Mouse (Mus musculus): ENCODE results near the gene Coq3. TPM values are rescaled to one million over a fixed set of nuclear protein-coding genes. Genes with fewer than 3 reads are reported as not detected.

Coq3 gene
- total RNA-seq (2022), result 10 to 100 TPM; 14.5 to 16.2 (median 15.8) TPM

GRCm38 (mm10) chr4:21879565-21880220 lies at the start of gene Coq3:
TSS of gene Coq3 (plus strand) at chr4:21879673.
- DNase-seq (ENCODE audit: low spot score in 2 of 2), result peak; percentile 40 to 53

GRCm38 (mm10) chr4:21832844-21833243 lies 46.6 kb upstream of the Coq3 start:
- no peak for DNase-seq (ENCODE audit: low spot score in 2 of 2)

DNA sequence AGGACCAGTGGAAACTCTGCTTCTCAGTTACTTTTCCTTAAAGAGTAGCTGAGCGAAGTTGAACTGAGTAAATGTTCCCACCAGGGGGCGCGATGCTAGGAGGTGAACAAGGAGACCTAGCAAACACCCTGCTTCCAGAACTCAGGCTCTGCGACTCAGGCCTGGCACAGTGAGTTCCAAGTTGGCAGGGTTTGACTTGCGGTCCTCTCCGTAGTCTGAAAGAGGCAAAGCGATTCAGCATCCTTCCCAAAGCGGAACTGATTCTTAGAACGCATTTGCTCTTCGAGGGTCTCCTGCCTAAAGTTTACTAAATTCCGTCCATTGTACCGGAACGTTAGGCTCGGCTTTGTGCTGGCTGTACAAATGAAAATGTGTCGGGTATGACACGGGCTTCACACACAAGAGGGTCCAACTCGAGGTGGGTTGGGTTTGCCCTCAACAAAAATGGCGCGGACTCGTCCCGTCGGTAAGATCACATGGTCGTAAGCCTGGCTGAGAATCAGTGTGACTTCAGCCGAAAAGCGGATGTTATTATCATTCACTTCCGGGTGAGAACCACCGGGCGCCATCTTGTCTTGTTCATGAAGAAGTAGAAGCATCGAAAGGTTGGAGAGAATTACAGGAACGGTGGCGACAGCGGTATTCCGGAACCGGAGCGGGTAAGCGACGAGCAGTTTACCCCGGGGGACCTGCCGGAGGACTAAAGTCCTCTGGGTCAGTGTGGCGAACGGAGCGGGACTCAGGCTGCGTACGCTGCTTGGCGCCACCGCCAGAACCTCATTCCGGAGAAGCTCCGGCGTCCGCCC lies 31.8 kb upstream of the Coq3 start, which contains the start of gene Pnisr:
Gene Pnisr (plus strand): TSS at position 103 of the 806 bp plus-strand sequence.
- peak; percentile 89 to 93 for DNase-seq (ENCODE audit: low spot score in 2 of 2)

- DNase-seq (ENCODE audit: low spot score in 2 of 2), result peak; percentile 79 to 84
These were observed 31.2 kb upstream of the Coq3 start for GRCm38 (mm10) chr4:21848287-21848630.

DNA sequence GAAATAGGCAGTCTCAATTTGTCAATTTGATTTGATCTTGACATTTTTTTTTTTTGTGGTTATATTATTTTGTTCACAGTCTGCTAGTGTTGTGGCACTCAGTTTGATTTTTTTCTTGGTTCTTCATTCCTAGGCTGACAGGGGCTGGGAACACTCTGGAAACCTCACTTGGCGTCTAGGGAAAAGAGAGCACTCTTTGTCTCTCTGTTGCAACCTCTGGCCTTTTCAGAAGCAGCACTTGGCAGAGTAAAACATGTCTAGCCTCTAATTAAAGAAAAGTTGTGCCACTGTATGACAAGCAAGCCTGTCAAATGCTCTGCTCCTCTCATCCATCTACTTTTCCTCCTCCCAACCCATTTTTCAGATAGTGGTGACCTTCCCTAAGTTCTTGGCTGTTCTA lies 22.0 kb upstream of the Coq3 start:
- no peak for DNase-seq (ENCODE audit: low spot score in 2 of 2)

DNA sequence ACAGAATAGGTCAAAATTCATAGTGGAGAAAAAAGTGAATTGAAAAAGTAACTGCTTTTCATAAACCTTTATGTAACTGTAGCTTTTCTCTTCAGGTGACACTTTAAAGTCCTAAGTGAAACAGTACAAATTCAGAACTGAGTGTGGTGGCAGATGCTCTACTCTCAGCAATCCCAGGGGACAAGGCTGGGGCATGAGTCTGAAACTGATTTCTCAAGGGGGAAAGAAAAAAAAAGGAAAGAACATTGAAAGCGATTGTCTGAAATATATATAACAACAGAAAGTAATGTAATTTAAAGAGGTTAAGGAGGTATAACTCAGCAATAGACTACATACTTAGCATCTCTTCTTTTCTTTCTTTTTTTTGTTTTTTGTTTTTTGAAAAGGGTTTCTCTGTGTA lies 14.2 kb upstream of the Coq3 start:
- no peak for DNase-seq (ENCODE audit: low spot score in 2 of 2)

- DNase-seq (ENCODE audit: low spot score in 2 of 2), result no peak
These were observed 697 bp upstream of the Coq3 start for GRCm38 (mm10) chr4:21878776-21879175.

- DNase-seq (ENCODE audit: low spot score in 2 of 2), result no peak
These were observed 3.3 kb downstream of the Coq3 start for GRCm38 (mm10) chr4:21882806-21883205.

- no peak for DNase-seq (ENCODE audit: low spot score in 2 of 2)
These were observed 6.4 kb downstream of the Coq3 start for GRCm38 (mm10) chr4:21885831-21886230.

GRCm38 (mm10) chr4:21930971-21931771 lies 51.7 kb downstream of the Coq3 start, which contains the start of gene Faxc:
TSS of gene Faxc (plus strand) at chr4:21931329.
- DNase-seq (ENCODE audit: low spot score in 2 of 2), result peak in 1 of 2 experiments; percentile 7

- DNase-seq (ENCODE audit: low spot score in 2 of 2), result no peak
These were observed 52.5 kb downstream of the Coq3 start for GRCm38 (mm10) chr4:21931772-21932630.

GRCm38 (mm10) chr4:21935378-21935777 lies 55.9 kb downstream of the Coq3 start:
- no peak for DNase-seq (ENCODE audit: low spot score in 2 of 2)

- no peak for DNase-seq (ENCODE audit: low spot score in 2 of 2)
These were observed 57.0 kb downstream of the Coq3 start for GRCm38 (mm10) chr4:21936424-21936823.

DNA sequence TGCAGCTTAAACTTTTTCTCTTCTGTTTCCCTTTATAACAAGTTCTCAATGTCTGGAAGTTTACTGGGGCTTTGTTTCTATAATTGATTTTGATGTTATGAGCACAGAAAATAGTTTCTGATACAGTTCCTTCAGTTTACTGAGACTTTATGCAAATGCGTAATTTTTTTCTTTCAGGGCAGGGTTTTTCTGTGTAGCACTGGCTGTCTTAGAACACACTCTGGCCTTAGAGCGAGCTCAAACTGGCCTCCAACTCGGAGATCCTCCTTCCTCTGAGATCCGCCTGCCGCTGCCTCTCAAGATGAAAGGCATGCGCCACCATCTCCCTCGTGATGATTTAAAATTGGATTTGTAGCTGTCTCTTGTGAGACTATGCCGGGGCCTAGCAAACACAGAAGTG lies 58.4 kb downstream of the Coq3 start:
- DNase-seq (ENCODE audit: low spot score in 2 of 2), result no peak

DNA sequence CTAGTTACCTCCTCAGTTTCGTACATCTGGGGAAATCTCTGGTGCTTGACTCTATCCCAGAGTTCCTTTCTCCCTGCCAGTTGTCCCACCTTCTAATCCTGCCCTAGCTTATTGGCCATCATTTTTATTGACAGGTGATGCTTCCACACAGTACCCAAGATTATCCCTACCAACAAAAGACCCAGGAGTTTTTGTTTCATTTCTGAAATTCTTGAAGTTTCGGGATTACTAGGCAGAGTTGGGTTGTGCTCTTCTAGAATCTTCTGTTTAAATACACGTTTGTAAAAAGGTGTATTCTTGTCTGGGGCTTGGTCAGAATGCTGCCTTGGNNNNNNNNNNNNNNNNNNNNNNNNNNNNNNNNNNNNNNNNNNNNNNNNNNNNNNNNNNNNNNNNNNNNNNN lies 65.2 kb downstream of the Coq3 start:
- DNase-seq (ENCODE audit: low spot score in 2 of 2), result no peak

- no peak for DNase-seq (ENCODE audit: low spot score in 2 of 2)
These were observed 72.0 kb downstream of the Coq3 start for GRCm38 (mm10) chr4:21951444-21951843.

DNA sequence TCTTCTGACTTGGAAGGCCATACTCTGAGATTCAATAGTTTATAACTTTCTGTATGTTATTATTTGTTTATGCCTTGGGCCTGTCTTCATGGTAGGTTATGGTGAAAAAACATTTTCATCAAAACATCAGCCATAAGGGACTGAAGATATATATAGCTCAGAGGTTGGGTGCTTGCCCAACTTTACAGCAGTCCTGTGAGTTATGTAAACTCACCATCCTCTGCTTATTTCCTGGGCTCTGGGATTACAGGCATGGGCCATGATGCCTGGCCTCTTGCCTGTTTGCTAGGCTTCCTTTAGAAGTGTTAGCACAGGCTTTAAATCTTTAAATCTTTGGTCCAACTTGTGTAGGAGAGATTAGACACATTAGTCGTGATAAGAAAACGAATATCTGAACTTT lies 72.8 kb downstream of the Coq3 start:
- DNase-seq (ENCODE audit: low spot score in 2 of 2), result no peak

- DNase-seq (ENCODE audit: low spot score in 2 of 2), result no peak
These were observed 78.3 kb downstream of the Coq3 start for GRCm38 (mm10) chr4:21957570-21958321.
